Mouse (Mus musculus) layer of hippocampus, postnatal 36 days (tissue): Measurements from ENCODE around the gene Thyn1. TPM values are rescaled to one million over a fixed set of nuclear protein-coding genes. Genes with fewer than 3 reads are reported as not detected.

Experiments
- DNase-seq, 2 experiments: peaks; one replicate each; pipeline ENCODE4 v3.0.0; 2022
- total RNA-seq, 2 experiments: library from RNA; stranded (reverse); gene quantifications; 2 replicates each; pipeline ENCODE4 v1.2.3; 2021

The Thyn1 gene
- total RNA-seq, result 100 to 1,000 TPM; 107 to 109 TPM

DNA sequence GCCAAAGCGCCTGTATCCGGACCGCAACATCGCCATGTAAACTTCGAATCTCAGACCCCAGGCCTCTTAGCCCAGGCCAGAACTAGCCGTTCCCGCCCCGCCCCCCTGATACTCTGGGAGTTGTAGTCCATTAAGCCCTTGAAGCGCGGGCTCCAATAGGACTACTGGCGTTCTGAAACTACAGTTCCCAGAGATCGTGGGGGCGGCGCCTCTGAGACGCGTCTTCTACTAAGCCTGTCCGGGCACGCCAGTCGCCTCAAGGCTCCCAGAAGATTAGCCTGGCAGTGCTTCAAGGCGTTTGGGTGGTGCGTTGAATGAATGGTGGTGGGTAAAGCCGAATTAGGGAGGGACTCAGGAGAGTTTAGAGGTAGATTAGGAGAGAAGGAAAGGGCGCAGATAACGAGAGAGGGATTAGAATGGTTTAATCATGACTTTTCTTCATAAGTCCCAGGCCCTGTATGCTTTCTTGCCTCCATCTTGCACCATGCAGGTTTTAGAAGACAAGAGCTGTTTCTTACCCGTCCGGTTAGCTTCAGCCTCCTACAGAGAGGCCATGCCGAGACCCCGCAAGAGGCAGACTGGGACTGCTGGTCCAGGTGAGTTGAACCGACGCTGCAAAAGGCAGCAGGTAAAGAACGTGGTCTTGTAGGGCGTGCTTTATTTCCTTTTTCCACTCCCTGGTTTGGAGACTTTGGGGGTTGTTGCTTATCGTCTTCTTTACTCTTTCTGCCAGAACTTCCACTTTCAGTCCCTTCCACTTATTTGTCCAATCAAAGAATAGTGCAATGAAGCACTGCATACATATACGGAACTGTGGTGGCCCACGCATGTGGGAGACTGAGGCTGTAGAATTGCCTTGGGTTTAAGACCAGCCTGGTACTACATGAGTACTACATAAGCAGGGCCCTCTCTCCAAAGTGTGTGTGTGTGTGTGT, at the start of gene Thyn1, which contains the start of gene Acad8:
Gene Thyn1 (plus strand): TSS at position 250 of the 935 bp plus-strand sequence.
Gene Acad8 (minus strand): TSS at position 106 of the 935 bp plus-strand sequence.
- peak; percentile 93 for DNase-seq

DNA sequence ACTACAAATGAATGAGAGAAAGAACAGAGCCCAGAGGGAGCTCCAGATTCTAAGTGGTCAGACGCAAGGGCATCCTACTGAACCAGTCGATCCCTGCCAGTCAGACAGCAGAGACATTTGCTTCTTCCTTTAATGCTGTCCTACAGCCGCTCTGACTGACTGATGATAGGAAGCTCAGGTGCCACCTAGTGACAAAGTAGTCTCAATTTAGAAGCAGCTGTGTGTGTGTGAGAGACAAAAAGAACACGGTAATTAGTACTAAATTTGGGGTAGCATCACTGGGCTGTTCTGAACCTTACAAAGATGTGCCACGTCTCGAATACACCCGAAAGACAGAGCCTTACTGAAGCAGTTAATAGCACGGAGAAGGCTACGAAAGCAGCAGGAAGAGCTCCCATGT, 21.8 kb upstream of the Thyn1 start:
- DNase-seq, result no peak

DNA sequence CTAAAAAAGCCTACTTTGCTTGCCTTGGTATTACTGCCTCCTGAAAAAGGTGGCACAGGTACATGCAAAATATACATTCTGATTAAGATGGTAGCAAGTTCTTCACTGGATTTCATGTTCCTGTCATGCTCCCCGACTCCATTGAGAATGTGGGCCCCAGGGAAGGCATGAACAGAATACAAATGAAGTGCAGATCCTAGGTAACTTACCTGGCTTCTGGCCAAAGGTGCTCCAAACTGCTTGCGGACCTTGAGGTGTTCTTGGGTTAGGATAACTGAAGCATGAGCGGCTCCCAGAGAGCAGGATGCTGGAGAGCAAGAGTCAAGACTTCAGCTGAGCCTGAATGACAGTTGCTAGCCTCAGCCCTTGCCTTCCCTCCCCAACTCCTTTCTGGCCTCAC, 20.7 kb upstream of the Thyn1 start:
- no peak for DNase-seq

DNA sequence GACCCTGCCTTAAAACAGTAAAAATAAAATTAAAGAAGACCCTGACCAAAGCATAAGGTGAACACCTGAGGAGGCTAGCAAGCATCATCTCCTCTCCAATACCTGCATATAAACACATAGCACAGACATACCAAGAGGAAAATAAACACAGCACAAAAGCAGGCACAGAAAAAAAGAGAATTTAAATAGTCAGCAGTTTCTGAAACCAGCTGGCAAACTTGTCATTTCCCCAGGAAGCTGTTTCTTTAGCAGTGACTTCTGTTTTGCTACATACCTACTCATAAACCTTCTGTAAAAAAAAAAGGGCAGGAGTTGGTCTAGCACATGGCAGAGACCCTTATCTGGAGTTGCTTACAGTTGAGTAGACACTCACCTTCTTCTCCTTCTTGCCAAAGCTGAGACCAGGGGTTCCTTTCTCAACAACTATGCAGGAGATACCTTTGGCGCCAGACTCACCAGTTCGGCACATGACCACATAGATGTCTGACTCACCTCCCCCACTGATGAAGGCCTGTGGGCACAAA, 14.4 kb upstream of the Thyn1 start:
- no peak for DNase-seq

DNA sequence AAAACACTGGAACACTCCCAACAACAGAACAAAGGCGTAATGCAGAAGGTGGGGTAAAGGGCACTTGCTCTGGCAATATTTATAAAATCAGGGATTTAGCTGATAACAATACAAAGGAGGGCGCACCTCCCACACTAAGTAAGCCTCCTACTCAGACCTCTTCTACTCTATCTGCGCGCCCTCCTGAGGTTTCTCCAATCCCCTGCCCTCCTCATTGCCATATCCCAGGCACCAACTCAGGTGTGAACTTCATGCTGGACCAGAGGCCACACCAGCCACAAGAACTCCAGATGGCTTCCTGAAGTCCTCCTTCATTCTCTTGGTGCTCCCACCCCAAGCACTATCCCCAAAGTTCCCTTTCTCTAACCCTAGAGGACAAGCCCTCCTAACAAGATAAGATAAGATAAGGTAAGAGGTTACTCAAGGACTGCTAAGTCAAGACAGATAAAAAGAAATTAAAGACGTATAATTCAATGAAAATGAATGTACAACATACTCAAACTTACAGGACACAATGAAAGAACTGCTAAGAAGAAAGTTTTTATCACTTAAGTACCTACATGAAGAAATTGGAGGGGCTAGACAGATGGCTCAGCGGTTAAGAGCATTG, 13.7 kb upstream of the Thyn1 start:
- DNase-seq, result no peak

DNA sequence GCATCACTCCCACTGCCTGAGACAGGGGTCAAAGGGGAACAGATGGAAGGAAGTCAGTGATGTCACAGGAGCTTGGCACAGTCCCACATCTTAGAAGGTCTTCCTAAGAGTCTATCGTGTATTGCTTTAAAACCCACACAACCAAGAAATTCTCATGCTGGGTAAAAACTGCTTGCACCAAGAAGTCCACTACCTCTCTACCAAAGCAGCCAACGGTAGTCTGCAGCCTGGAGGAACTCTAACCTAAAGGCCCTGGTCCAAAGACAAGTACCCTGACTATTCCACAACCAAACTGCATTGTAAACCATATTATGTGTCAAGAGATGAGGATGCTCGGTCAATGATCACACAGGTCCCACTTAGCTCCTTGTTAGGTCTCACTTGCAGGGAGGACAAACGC, 9.3 kb upstream of the Thyn1 start:
- no peak for DNase-seq

DNA sequence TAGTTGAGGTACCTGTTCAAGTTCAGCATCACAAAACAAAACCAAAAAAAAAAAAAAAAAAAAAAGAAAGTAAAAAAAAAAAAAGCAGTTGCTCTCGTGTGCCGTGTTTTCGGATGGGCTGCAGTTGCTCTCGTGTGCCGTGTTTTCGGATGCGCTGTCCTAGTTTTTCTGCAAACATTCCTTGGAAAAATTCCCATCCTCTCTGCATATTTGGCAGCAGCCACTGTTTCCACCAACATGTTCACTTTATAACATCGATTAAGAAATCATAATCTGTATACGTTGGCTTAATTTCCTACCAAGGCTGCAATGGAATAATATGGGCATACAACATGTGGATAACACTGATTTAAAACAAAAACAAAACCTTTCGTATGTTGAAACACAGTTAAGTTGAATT, 6.4 kb upstream of the Thyn1 start:
- DNase-seq, result no peak

DNA sequence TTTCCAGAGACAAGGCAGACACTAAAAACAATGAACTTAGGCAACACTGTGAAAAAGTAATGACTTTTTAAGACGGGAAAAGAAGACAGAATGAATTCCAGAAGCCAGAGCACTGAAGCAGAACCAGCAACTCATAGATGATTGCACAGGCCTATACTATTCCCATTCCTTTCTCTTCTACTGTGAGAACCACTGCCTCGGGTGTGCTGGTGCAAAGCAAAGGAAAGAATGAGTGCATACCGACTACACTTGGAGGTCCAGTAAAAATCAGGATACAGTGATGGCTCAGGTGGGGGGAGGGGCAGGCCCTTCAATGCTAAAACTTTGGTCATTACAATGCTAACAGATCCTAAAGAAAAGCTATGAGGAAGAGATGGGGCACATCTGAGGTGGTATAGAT, 5.6 kb upstream of the Thyn1 start:
- no peak for DNase-seq

DNA sequence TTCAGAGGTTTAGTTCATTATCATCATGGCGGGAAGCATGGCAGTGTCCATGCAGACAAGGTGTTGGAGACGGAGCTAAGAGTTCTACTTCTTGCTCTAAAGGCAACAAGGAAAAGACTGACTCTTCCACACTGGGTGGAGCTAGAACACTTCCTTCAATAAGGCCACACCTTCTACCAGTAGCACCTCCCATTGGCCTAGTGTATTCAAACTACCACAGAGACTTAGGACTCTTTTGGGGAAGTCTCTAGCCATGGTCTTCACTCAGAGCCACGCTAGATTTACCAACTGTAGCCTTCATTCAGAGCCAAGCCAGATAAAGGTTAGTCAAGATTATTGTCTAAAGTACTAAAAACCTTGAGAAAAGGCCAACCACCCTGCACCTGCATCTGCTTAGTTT, 2.4 kb upstream of the Thyn1 start:
- no peak for DNase-seq

DNA sequence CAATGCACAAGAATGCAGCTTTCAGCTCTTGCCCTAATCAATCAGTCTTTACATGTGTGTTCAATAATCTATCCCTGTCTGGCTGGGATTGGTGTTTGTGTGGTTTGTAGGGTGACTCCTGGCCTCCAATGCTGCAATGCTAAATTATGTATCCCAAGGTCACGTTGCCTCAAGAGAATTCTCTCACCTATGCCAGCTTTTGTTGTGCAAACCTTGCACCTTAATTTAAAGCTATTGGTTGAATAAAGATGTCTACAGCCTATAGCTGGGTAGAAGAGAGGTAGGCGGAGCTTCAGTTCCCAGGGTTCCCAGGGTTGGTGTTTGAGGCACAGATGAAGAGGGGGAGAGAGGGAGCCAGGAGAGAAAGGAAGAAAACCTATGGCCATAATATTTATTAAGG, 2.0 kb upstream of the Thyn1 start:
- no peak for DNase-seq

DNA sequence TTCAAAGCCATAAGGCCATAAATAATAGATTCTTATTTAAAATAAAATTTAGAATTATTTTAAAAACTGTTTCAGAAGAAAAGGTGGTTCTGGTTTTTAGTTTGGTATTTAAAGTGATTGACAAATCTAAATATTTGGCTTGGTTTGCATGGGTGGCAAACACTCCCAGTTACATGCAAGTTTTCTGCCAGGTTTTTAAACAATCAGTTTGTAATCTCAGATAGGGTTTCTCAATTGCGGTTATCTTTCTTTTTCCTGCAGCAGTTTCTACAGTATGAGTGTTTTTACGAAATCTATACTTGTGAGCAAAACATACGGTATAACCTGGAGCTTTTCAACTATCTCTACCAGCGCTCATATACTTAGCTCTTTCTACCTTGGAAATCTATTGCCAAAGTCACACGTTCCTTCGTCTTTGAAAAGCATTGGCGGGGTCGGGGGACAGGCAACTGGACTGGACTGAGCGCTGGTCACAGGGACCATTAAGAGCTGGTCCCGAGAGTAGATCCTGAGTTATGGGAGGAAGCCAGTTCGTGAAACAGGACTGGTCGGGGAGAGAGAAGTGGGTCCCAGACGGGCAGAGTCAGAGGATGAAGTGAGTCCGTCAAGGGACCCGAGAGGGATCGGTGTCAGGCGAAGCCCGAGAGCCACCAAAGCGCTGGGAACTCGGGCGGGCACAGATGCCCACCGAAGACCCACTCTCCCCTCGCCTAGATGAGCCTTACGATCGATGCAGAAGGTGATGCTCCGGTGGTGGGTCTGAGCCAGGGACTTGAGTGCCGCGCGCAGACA, 645 bp upstream of the Thyn1 start:
- no peak for DNase-seq

DNA sequence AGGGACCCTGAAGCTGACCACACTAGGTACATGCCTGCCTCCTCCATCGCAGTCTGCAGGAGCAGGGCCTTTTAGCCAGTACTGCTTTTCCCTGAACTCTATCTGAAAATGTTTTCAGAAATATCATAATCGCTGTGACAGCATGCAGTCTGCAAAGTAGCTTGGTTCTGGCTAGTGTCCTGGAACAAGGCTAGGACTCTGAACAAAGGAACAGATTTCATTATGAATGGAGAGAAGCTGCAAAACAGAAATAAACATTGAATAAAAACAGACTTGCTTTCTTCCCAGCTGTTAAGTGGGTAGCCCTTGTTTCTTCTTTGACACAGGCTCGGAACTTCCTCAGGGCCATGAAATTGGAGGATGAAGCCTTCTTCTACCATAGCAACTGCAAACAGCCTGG, 5.7 kb downstream of the Thyn1 start:
- no peak for DNase-seq

DNA sequence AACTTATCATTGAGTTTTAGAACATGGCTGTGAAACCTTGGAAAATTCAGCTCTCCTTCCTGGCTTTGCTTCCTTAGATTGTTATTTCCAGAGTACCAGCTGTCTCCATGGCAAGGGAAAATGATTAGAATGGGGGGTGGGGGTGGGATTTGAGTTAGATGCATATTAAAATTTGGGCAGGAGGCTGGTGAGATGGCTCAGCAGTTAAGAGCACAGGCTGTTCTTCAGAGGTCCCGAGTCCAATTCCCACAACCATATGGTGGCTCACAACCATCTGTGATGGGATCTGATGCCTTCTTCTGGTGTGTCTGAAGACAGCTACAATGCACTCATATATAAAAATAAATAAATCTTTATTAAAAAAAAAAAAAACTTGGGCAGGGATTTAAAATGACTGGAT, 6.4 kb downstream of the Thyn1 start:
- DNase-seq, result peak; percentile 48 to 52

DNA sequence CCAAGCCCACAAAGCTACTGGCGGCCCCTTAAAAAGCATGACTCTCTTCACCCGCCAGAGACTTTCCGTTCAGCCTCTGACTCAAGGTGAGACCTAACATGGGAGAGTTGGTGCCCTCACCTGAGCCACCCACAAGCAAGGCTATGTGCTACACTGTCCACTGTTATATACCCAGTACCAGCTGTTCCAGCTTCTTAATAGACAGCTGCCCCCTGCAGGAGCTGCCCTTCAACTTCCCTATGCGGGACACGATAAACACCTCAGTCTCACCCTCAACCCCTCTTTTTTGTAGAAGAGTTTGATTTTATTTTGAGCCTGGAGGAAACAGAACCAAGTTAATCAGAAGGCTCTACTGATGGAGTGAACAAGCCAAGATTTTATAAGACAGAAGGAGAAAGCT, 7.4 kb downstream of the Thyn1 start:
- no peak for DNase-seq

DNA sequence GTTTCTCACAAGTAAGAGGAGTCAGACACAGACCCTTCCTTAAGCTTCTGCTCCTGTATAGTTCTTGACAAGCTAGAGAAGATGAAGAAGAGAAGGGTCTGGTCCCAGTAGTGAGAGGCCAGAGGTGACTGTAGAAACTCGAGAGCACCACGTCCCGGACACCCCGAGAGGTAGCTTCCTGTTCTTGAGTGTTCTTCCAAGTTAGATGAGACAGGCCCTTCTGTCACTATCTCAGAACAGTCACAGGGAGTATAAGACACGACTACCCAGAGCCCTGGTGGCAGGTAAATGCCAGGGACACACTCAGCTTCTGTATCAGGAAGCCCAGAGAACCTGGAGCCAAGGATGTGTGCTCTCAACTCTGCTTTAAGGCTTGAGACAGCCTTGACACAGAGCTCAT, 9.7 kb downstream of the Thyn1 start:
- DNase-seq, result no peak

DNA sequence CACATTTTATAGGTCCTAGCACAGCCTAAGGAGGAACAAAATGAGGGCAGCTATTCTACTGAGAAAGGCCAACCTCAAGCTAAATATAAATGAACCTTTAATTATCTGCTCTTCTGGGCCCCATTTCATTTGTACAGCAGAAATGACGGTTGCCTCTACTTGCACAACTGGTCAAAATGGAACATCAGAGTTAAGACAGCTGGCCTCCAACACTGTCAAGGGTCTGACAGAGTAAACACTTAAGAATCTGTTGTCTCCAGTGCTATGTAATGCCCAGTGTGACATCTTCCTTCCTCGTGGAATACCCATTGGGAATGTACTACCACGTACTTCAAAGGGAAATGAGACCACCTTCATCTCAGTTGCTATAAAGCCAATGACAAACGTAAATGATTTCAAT, 12.1 kb downstream of the Thyn1 start:
- DNase-seq, result no peak

DNA sequence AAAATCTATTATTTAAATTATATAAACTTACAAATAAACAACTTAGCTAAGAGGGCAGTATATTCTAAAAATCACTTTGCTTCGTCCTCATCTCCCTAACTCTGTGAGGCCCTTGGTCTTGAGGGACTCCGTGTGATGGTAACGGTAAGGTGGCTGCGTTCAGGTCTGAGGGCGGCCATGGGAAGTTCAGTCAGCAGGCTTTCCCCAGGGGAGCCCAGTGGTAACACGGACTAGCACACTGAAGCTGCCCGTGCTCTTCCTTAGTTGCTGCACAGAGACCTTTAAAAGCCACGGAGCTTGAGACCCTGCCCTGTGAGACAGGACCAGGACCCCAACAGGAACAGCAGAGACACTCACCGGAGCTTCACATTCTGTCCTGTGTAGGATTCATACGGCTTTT, 19.5 kb downstream of the Thyn1 start:
- no peak for DNase-seq

DNA sequence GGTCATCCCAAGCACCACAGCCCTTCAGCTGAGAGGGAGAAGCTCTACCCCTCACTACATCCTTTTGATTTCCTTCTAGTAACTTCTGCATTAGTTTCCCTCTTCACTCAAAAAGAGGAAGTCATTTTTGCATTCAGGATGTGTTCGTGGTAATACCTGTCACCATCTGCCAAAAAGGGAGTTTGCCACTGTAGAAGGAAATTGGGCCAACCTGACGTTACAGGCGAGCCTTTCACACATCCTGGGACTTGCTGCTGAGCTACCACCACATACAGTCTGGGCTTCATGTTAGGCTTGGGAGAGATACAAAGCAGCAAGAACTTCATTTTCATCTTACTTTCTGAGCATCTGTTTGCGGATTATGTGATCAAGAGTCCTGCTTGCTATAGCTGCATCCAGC, 24.2 kb downstream of the Thyn1 start:
- DNase-seq, result no peak

DNA sequence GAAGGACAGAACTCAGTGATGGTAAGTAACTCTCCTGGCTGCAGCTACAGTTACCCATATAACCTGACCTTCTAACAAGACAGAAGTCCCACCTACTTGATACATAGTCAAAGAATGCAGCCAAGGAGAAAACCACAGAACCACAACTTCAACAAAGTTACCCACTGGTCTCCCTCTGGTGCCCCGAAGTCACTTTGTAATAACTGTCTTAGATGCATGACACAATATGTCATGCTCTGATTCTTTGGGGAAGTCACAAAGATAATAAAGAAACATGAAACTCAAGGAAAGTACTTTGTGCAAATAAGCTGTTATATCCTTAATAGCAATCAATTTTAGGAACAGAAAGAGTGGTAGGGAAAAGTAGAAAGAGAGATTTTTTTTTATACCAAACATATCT, 27.2 kb downstream of the Thyn1 start:
- DNase-seq, result no peak

DNA sequence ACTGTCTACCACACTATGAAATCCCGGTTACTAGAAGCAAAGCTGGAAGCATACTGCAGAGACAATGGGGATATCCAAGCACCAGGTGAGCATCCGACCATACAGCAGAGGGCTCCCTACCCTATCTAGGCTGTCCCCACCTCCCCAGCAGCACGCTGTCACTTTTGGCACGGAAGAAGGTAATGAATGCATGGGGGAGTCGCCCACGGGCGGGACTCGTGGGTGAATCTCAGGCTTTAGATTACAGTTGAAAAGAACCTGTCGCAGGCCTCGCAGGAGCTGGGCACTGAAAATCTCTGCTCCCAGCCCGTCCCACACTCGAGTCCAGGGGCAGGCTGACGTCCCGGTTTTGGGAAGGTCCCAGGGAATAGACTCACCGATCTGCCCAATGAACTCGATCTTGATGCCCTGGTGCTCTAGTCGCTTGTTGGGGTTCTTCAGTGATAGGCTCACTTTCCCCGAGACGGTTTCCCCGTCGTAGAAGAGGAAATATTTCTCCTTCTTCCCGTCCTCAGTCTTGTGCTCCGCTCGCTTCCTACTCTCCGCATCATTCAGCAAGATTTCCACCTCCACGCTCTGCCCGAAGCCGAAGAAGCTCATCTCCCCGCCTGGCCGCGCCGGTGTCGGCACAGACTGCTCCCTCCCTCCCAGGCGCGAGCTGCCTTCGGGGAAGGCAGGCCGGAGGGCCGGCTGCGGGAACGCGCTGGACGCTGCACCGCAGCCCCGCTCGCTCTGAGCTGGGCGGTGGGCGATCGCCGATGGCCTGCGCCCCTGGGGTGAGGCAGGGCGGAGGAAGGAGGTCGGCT, 29.7 kb downstream of the Thyn1 start:
- peak; percentile 59 to 67 for DNase-seq

DNA sequence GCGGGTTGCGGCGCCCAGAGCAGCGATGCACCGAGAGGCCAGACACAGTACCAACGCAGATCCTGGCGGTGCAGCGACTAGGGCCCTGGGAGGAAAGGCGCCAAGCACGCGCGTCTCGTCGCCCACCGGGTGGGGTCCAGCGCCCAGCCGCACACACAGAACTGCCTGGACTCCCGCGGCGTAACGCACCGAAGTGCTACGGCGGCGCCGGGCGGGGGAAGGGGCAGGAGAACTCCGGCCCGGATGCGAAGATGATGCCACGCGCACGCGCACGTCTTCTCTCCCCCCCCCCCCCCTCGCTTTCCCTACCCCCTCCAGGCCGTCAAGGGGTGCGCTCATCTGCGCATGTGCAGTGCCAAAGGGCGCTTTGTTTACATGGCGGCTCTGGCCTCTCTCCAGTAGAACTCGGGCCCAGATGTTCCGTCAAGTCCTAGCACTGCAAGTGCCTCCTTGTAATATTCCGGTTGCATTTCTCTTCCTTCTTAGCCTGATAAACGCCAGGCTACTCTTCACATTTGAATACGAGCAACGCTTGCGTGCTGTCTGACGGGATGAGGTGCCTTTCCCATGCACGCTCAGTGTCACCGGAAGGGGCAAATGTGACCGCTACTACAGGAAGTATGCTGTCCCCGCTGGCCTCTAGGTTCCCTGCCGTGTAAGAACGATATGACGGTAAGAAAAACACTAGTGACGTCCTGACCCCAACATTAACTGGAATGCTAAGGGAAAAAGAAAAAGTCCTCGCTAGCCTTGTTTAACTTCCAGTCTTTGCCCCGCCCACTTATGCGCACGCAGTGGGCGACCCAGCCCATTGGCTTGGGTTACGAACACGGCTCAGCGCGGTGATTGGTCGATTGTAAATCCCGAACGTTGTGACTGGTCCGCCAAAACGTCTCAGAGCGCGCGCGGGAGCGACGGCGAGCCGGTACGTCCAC, 30.6 kb downstream of the Thyn1 start, which contains the start of the genes Vps26b and Ncapd3:
Gene Vps26b (minus strand): TSS at position 238 of the 935 bp plus-strand sequence.
Gene Ncapd3 (plus strand): TSS at position 348 of the 935 bp plus-strand sequence.
- peak; percentile 95 for DNase-seq
